Mouse (Mus musculus): ENCODE measurements around the gene Zfp574.

The Zfp574 gene

DNA sequence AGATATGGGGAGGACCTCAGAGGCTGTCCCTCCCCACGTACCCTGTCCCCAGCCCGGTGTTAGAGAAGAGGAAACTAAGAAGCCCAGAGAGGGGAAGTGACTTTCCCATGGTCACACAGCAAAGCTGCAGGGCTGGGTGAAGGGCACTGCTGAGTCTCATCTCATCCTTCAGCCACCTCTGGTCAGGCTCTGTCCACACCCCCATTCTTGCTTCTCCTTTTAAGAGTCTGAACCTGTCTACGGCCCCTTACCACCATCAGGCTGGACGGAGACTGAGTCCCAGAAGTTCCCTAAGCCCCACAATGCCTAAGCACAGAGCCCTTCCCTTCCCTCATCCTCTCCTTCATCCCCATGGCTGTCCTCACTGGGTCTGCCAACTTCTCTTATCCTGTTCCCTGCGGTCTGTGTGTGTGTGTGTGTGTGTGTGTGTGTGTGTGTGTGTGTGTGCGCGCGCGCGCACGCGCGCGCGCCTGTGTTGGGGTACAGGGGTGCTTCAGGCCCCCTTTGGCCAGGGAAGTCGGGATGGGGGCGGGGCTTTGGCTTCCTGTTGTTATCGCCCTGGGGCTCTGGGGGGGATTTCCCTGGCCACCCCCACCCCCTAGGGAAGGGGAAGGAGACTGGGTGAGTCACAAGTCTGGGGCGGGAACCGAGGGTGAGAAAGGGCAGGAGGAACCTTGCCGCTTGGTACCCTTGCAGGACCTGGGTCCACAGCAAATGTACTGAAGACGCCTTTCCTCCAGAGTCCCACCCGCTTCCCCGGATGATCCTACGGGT, 47.9 kb downstream of the Zfp574 start:
- DNase-seq, result no peak

DNA sequence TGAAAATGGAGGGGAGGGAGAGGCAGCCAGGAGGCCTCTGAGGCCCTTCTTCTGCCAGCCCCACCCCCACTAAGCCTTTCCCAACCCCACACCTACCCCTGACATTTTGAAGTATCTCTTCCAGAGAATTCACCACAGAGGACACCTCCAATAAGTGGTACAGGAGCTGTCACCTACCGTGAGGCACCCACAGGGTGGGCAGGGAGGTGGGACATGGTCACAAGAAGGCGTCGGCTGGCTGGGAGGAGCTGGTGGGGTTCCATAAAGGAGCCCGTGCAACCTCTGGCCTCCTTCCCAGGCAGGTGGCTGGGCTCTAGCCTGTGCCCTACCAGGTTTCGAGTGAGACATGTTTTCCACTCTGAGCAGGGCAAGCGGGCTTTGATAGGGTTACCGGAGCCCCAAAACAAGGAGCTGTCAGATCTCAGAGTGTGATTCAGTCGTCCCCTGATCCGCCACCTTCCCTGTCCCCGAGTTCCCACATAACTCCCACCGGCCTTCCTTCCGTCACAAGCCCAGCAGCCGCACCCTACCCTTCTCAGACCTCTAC, 48.9 kb downstream of the Zfp574 start:
- no peak for DNase-seq

DNA sequence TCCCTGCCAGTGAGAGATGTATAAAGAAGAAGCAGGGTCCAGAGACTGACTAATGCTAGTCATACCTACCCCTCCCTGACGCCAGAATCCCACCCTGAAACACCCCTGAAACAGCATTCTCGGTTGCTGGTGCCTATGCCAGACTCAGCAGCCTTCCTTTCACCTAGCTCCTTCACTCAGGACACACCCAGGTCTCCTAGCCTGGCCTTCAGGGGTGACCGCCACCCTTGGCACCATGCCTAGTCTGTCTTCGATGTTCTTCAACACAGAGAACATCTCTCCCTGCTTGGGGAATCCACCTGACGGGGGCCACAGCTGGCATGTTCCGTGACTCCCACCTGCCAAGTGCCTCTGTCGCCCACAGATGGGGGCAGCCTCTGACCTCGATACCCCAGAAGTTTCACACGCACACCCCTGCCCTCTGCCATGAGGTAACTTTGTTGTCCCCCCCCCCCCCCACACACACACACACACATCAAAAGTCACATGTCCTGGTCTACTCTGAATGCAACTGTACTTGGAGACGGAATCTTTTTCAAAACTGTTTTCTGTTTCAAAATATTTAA, 53.4 kb downstream of the Zfp574 start:
- no peak for DNase-seq

DNA sequence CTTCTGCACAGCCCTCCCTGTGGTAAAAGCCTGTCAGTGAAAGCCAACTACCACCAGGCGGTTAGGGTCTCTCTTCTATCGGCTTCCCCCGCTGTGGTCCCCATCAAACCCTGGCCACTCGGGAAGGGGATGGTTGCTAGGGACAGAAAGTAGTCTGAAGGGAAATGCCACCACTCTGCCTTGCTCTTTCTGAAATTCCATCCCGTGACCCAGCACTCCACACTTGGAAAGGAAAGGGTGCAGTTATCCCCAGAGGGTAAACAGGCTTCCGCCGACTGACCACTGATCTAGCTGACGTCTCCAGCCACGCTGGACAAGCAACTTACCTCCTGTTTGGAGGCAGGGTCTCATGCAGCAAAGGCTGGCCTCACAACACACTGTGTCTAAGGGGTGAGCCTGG, 55.6 kb downstream of the Zfp574 start:
- DNase-seq, result no peak

DNA sequence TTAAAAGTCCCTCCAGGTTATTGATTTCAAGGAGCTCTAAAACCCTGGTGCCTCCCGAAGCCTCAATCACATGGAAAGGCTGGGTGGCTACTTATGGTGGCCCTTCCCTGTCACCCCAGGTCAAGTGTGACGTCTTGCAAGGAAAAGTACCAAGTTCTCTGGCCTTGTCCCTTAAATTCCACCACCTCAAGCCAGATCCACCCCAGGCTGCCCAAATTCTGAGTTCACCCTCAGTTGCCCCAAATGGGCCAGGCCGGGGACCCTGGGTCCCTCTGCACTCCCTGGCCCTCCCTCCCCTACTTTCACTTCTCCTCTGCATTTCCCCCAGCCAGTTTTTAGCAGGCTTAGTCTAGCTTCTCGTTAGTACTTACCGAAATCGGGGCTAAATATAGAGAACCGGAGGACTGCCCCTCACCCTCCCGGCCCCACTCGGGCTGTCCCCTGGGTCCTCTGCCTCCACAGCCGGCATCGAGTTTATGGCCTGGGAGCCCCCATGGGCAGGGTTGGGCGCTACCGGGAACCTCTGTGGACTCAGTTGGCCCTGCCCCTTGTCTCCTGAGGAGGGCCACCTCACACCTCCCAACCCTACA, 57.1 kb downstream of the Zfp574 start:
- no peak for DNase-seq

DNA sequence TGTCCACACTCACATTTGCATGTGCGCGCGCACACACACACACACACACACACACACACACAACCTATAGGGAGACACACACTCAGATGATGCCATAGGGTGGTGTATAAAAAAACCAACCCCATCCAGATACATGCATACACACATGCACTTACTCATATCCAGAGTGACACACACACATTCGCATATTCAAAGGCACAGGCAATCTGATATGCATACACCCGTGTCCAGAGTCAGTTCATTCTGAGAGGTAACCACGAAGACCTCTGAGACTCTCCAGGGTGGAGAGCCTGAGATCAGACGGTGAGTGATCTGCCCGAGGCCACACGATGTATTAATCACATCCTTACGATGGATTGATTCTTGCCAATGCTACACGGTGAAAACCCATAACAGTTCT, 58.2 kb downstream of the Zfp574 start:
- DNase-seq, result no peak

DNA sequence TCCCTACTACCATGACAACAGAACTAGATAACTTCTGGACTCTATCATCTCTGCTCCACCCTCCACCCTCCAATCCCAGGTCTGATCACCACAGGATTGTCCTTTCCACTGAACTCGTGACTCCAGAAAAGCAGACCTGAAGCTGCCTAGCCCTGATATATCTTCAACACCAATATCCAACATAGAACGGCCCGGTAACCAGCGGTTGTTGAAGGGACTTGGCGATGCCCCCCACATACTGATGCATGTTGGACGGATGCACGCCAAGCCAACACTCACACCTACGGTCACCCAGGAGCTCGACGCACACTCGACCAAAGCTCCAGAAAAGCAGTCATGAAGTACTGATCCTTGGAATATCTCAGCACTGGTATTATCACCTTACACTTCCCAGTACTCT, 58.9 kb downstream of the Zfp574 start:
- no peak for DNase-seq

DNA sequence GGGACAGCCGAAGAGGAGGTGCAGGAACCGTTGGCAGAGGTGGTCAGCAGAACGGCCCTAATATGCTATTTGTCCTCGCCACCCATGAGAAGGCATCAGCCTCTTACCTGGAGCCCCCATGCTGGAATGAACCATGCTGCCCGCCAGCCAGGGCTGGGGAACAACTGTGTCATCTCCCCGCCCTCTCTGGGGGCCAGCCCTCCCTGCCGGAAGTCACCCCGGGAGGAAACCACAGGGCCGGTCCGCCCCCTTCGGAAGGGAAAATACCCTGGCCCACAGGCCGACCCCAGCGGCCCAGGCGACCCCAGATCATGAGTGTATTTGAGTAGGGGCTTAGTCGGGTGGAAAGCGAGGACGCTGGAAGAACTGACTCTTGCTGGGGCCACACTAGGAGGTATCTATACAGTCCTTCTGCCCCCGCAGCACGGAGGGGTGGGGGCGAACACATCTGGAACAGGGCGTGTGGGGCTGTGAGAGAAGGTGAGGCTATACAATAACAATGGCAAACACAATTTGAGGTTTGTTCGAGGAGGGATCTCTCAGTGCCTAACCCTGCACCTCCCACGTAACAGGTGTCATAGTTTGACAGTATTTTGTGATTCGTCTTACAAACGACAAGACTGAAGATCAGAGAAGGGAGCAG, 60.1 kb downstream of the Zfp574 start:
- DNase-seq, result no peak

Data from kidney, adult 11 months (tissue).